In genomic region chr1:79734794-79735193, GRCm38 (mm10) we compare ENCODE assay signal across 23 mouse cellular contexts. TPM values are rescaled to one million over a fixed set of nuclear protein-coding genes. Genes with fewer than 3 reads are reported as not detected.
DNase-seq lines count a peak whose midpoint lies in the region; ATAC-seq and TF ChIP-seq lines count a peak whose summit lies in the region.
"Had no signal": no experiment of that assay in that cellular context is flagged by ENCODE, and none has a peak within 500 bp of the region (broad histone marks: within the 10 kb centered on the region; RNA-seq: fewer than 3 reads in every experiment).

No protein-coding gene starts in this region.

- H3K9ac ChIP-seq in lung, embryonic 14.5 days = no peak overlapping the region
- H3K9ac ChIP-seq: embryonic facial prominence, embryonic 12.5 days; forebrain, embryonic 13.5 days; hindbrain, embryonic 13.5 days; kidney, embryonic 15.5 days; liver, embryonic 15.5 days; midbrain, embryonic 12.5 days had no signal

- no peaks in the 10 kb centered on the region for H3K27me3 ChIP-seq in lung, embryonic 14.5 days (ENCODE audit: insufficient read depth, low read length)
- H3K27me3 ChIP-seq: embryonic facial prominence, embryonic 12.5 days; forebrain, embryonic 13.5 days; hindbrain, embryonic 13.5 days; kidney, embryonic 15.5 days; liver, embryonic 15.5 days; midbrain, embryonic 12.5 days had no signal

- H3K4me2 ChIP-seq in lung, embryonic 14.5 days = no peak overlapping the region
- H3K4me2 ChIP-seq: embryonic facial prominence, embryonic 12.5 days; forebrain, embryonic 13.5 days; heart, embryonic 11.5 days; hindbrain, embryonic 13.5 days; kidney, embryonic 15.5 days; liver, embryonic 15.5 days; midbrain, embryonic 12.5 days had no signal

- H3K36me3 ChIP-seq in lung, embryonic 14.5 days (ENCODE audit: insufficient read depth) = 0 out of 2 replicates have a peak, but pooled peaks cover 4% of the 10 kb centered on the region
- H3K36me3 ChIP-seq: embryonic facial prominence, embryonic 12.5 days had no signal

- no peaks in the 10 kb centered on the region for H3K9me3 ChIP-seq in lung, embryonic 14.5 days (ENCODE audit: low read depth, low read length)
- H3K9me3 ChIP-seq: embryonic facial prominence, embryonic 12.5 days; forebrain, embryonic 13.5 days; hindbrain, embryonic 13.5 days; kidney, embryonic 15.5 days; liver, embryonic 15.5 days; midbrain, embryonic 12.5 days had no signal

- no peak overlapping the region for H3K27ac ChIP-seq in lung, embryonic 14.5 days (ENCODE audit: low read depth)
- H3K27ac ChIP-seq: embryonic facial prominence, embryonic 12.5 days; forebrain, embryonic 13.5 days; hindbrain, embryonic 13.5 days; kidney, embryonic 15.5 days; liver, embryonic 15.5 days; macrophage; midbrain, embryonic 12.5 days had no signal

- TF ChIP-seq CTCF in lung, embryonic 14.5 days (IDR thresholded peaks at IDR 0.05; ENCODE audit: low read depth) = 0 out of 2 replicates have a peak, but pooled peaks have one; percentile 10

- H3K4me1 ChIP-seq in lung, embryonic 14.5 days (ENCODE audit: insufficient read depth) = no peaks in the 10 kb centered on the region
- H3K4me1 ChIP-seq: embryonic facial prominence, embryonic 12.5 days; forebrain, embryonic 13.5 days; hindbrain, embryonic 13.5 days; kidney, embryonic 15.5 days; liver, embryonic 15.5 days; midbrain, embryonic 12.5 days had no signal

- WGBS in lung, embryonic 14.5 days = 74% methylated on average over 5 of the region's 5 CpGs

- no peak for DNase-seq in frontal cortex, postnatal 25 days (ENCODE audit: low spot score in 2 of 2)
- DNase-seq in lung, embryonic 14.5 days = no peak
- DNase-seq in lung, adult 18-20 months = no peak
- peak; percentile 19 for DNase-seq in CD4-positive helper T cell, adult 2 months (ENCODE audit: low read depth, low spot score)
- peak; percentile 42 for DNase-seq in naive thymus-derived CD4-positive, alpha-beta T cell, adult 2 months (ENCODE audit: low read depth)
- no peak for DNase-seq in adrenal gland, adult 8-10 months
- no peak for DNase-seq in ovary, postnatal 10 days (ENCODE audit: low spot score)
- DNase-seq: adrenal gland, adult 2 months; cerebellum, adult 9-10 months; heart, postnatal 10 days; right cerebral cortex, adult 18-20 months; thymus, postnatal 36 days had no signal

- peak; percentile 34; the same call in 1 of the 2 replicates for ATAC-seq in frontal cortex, adult (ENCODE audit: low TSS enrichment)
- no peak for ATAC-seq in lung, embryonic 14.5 days (ENCODE audit: insufficient read depth)
- ATAC-seq: forebrain, embryonic 13.5 days had no signal

- no peak overlapping the region for H3K4me3 ChIP-seq in lung, embryonic 14.5 days (ENCODE audit: low read depth, low read length)
- H3K4me3 ChIP-seq: embryonic facial prominence, embryonic 12.5 days; erythroblast, embryonic 14.5 days; forebrain, embryonic 13.5 days; hindbrain, embryonic 13.5 days; kidney, embryonic 15.5 days; liver, embryonic 15.5 days; midbrain, embryonic 12.5 days; myocyte had no signal

RNA-seq across cellular contexts. Expression of gene Mrpl44, which starts 41.0 kb away (rescaled TPM):
- polyA plus RNA-seq in lung, embryonic 14.5 days (2014; fragmentation: Nextera tagmentation; extraction: Ambion mirVana) = 50.4 and 52.8 TPM in 2 replicates
- 10 to 100 TPM; 47.6 to 68.9 (median 55.5) TPM for total RNA-seq in adrenal gland, adult 8-10 months (2022)

RNA-seq across cellular contexts. Expression of gene Wdfy1, which starts 41.1 kb away (rescaled TPM):
- 39.9 and 40.2 TPM in 2 replicates for polyA plus RNA-seq in lung, embryonic 14.5 days (2014; fragmentation: Nextera tagmentation; extraction: Ambion mirVana)
- 10 to 100 TPM; 49.9 to 67.8 (median 54.9) TPM for total RNA-seq in adrenal gland, adult 8-10 months (2022)

Comparison
In these comparisons a context has a peak if more than half of its experiments do, and no peak if none do; other contexts are left out.
1. DNase-seq: peak in CD4-positive helper T cell, adult 2 months (single experiment) and naive thymus-derived CD4-positive, alpha-beta T cell, adult 2 months (single experiment); none in frontal cortex, postnatal 25 days (0 of 2), lung, embryonic 14.5 days (single experiment), lung, adult 18-20 months (0 of 2), adrenal gland, adult 8-10 months (single experiment) and ovary, postnatal 10 days (single experiment).